Mouse (Mus musculus): ENCODE results near the gene Phc3.

The Phc3 gene

DNA sequence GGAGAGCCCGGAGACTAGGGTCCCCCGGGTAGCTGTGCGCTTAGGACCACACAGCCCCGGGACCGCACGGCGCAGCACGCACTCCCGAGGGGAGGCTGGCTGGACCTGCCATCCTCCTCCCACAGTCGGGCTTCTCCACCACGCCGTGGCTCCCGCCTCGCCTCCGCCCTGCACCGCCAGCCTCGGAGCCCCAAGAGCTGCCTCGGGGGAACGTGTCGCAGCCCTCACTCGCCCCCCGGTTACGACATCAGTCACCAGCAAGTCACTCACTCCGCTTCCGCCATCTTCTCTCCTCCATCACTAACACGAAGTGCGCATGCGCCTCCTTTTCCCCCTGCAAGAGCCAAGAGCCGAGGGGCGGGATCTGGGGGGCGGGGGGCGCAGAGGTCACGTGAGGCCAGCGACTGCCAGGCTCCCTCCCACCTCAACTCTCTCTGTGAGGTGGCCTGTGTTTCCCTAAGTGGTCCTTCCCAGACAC lies at the start of gene Phc3:
Gene Phc3 (minus strand): TSS at position 312 of the 478 bp plus-strand sequence.
- DNase-seq, result peak; percentile 91

GRCm38 (mm10) chr3:31017652-31018051 lies 48.4 kb upstream of the Phc3 start:
- DNase-seq, result no peak

GRCm38 (mm10) chr3:31016594-31017196 lies 47.5 kb upstream of the Phc3 start:
- no peak for DNase-seq

DNA sequence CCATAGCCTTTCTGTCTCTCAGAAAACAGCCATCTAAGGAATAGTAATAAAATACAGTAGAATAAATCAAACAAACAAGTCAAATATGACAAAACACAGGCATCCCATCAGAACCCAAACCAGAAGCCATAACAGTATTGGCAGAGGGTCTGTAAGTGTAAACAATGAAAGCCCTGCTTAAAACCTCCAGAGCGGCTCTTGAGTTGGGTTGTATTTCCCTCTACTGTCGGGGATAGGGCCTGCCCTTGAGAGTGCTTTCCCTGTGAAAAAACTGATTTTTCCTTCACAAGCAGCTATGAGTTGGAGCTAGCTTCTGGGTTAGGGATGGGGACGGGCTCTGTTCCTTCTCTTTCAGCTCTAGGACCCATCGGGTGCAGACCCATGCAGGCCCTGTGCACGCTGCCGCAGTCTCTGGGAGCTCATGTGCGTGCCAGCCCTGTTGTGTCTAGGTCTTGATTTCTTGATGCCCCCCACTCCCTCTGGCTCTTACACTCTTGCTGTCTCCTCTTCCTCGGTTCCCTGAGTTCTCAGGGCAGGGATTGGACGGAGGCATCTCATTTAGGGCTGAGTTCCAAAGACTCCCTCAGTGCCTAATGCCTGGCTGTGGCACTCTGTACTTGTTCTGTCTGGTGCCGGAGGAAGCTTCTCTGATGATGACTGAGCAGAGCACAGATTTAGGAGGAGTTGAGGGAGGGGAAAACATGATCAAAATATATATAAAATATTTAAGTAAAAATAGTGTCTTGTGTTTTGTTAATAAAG lies 46.6 kb upstream of the Phc3 start:
- no peak for DNase-seq

- no peak for DNase-seq
These were observed 45.2 kb upstream of the Phc3 start for GRCm38 (mm10) chr3:31014374-31014773.

GRCm38 (mm10) chr3:31004320-31005209 lies 35.4 kb upstream of the Phc3 start:
- no peak for DNase-seq

GRCm38 (mm10) chr3:31001048-31001676 lies 31.9 kb upstream of the Phc3 start:
- no peak for DNase-seq

GRCm38 (mm10) chr3:31000018-31000407 lies 30.8 kb upstream of the Phc3 start:
- DNase-seq, result no peak

DNA sequence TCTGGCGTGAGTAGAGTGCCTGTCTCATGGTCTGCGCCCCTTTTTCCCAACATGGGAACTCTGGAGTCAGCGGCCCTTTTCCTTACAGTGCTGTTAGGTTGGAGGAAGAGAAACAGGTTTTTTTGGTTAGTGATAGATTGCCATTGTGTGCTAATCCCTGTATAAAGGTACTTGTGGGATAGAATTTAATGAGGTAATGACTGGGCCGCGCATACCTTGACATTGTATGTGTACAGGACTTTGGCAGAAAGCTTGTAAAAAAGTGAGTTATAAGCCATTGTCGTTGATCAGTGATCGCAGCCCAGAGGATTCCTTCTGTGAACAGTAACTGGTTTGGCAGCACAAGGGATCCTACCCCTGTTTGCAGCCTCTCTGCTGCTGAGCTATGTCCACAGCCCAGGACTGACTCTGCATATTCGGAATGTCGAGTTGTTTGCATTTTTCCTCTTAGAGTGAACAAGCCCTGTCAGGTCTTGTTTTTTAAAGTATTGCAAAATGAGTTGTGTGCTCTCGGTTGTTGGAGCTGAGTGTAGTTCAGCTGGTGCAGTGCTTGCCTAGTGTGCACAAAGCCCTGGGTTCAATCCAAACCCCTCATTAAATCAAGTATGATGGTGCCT lies 30.3 kb upstream of the Phc3 start:
- DNase-seq, result no peak

GRCm38 (mm10) chr3:30996688-30997014 lies 27.4 kb upstream of the Phc3 start:
- no peak for DNase-seq

- no peak for DNase-seq
These were observed 26.9 kb upstream of the Phc3 start for GRCm38 (mm10) chr3:30995899-30996687.

GRCm38 (mm10) chr3:30995283-30995898 lies 26.2 kb upstream of the Phc3 start, which contains the start of gene Prkci:
Gene Prkci, plus strand, starts transcription at chr3:30995747.
- DNase-seq, result peak; percentile 94

GRCm38 (mm10) chr3:30994859-30995258 lies 25.6 kb upstream of the Phc3 start:
- DNase-seq, result no peak

GRCm38 (mm10) chr3:30993066-30993573 lies 23.9 kb upstream of the Phc3 start:
- no peak for DNase-seq

- no peak for DNase-seq
These were observed 22.9 kb upstream of the Phc3 start for GRCm38 (mm10) chr3:30992161-30992560.

DNA sequence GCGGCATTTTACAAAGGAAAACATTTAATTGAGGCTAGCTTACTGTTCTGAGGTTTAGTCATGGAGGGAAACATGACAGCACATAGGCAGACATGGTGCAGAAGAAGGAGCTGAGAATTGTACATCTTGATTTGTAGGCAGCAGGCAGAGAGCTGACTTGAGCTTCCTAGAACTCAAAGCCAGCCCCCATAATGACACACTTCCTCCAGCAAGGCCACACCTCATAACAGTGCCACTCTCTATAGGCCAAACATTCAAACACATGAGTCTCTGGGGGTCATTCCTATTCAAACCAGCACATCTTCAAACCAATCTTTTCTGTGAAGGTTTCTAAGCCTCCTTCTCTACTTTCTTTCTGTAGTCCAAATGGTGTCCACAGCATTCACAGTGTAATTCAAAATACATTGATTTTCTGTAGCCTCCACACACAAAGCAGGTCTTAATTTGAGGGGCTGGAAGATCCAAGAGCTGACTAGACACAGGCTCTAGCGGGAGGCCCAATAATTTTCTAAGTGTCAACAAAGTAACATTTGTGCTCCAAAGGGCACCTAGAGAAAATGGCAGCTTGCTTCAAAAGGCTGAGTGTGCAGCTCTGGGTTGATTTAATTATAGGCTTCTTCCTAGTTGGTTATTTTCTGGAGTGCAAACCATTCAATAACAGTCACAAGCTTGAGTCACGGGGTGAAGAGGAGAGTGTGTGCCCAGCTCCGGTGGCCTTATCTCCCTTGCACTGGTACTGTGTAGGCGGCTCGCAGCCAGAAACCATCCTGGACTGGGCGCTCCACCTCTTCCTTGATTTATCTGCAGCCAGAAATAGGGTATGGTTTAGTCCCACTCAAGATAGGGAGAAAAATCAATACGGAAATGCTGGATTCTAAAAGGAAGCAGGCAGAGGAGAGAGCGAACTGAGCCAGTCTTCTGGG lies 18.4 kb upstream of the Phc3 start:
- DNase-seq, result no peak

DNA sequence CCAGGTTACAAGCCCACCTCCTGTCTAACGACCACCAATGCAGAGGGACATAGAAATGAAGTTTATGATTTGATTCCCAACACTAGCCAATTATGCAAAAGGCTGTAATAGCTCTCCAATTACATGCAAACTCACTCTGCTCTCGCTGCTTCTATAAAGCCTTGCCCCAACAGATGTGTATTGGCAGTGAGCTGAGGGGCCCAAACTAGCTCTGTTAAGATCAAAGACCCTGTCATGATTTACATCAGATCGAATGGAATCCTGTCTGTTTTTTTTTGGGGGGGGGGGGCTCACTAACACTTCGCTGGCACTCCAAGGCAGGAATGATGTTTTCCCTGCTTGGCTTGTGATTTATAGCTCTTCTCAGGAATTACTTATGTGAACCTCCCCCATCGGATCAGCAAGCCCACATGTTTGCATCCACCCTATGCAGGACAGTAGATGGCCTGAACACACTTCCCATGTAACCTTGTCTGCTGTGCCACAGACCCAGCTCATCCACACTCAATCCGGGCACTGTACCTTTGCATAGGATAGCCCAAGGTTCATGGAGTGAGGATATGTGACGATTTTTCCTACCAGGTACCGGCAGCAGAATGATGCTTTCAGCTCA lies 13.8 kb upstream of the Phc3 start:
- no peak for DNase-seq

GRCm38 (mm10) chr3:30981616-30982380 lies 12.6 kb upstream of the Phc3 start:
- no peak for DNase-seq

Measured in right cerebral cortex, postnatal 25 days (tissue).